Mouse (Mus musculus) cerebellum, adult 2 months (tissue): ENCODE data around the gene Adh1.

Experiments used
- CTCF ChIP-seq: fragments of 200-500 bp; IDR thresholded peaks from 2 replicates; pipeline ENCODE4 v1.5.1; 2011; ENCODE audit warnings: low read depth, mild to moderate bottlenecking, control low read depth, low read length, moderate library complexity, borderline replicate concordance; ENCODE audit not compliant: insufficient read depth
- POLR2A ChIP-seq: fragments of 200-500 bp; IDR thresholded peaks from 2 replicates; pipeline ENCODE4 v1.6.1; 2011; ENCODE audit warnings: low read length, control low read depth, borderline replicate concordance; ENCODE audit not compliant: insufficient read depth

DNA sequence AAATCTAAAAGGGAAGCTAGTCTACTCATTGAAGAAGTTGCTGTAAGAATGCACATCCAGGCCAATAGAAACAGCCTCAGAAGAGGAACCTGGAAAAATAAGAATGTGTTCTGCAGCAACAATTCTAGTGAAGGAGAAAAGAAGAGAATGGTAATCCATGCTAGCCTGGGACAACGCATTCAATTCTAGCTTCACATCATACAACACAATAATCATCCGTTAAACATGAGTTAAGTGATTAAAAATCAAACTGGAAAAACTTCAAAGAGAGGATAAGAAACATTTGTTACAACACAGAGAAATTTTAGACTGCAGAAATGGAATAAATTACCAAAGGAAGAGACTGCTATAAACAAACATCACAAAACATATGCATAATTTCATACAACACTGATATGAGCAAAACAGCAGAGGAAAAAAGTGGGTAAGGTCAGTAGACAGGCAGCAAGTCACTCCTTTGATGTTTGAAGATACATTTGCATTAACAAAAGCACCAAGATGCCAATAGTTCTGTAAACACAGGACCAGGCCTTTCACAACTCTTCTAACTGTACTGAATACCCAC lies 56.2 kb downstream of the Adh1 start:
- TF ChIP-seq CTCF: no peak
- TF ChIP-seq POLR2A: no peak
